In genomic region chr17:47327559-47327958, GRCm38 (mm10) we compare ENCODE assay signal across 17 mouse cellular contexts. TPM values are rescaled to one million over a fixed set of nuclear protein-coding genes. Genes with fewer than 3 reads are reported as not detected.
DNase-seq lines count a peak whose midpoint lies in the region; TF ChIP-seq lines count a peak whose summit lies in the region.
"Had no signal": no experiment of that assay in that cellular context is flagged by ENCODE, and none has a peak within 500 bp of the region (broad histone marks: within the 10 kb centered on the region; RNA-seq: fewer than 3 reads in every experiment).

No protein-coding gene starts in this region.

- TF ChIP-seq CTCF in MEL (IDR thresholded peaks at IDR 0.05 in 2 of 3, conservative IDR thresholded peaks at IDR 0.05 in 1 of 3; ENCODE audit: control insufficient read depth in 1 of 3, insufficient read depth in 1 of 3, low read depth in 2 of 3, low read length in 3 of 3, poor library complexity in 1 of 3, severe bottlenecking in 1 of 3): no peak

- H3K79me2 ChIP-seq in MEL (ENCODE audit: control insufficient read depth, insufficient read depth, low read length, poor library complexity): no peaks in the 10 kb centered on the region

- TF ChIP-seq POLR2A in MEL (IDR thresholded peaks at IDR 0.05; ENCODE audit: control insufficient read depth in 1 of 2, insufficient read depth in 1 of 2, low read depth in 1 of 2, low read length in 2 of 2, poor library complexity in 1 of 2): no peak

- DNase-seq in heart, adult 11 months: peak; percentile 33
- DNase-seq in heart, embryonic 10.5 days (ENCODE audit: low spot score): no peak
- no peak for DNase-seq in MEL (ENCODE audit: low read depth, low spot score)
- no peak for DNase-seq in spleen, postnatal 14 days (ENCODE audit: low spot score in 2 of 2)
- DNase-seq in left cerebral cortex, adult 9 months (ENCODE audit: low spot score in 2 of 2): no peak
- DNase-seq: adrenal gland, adult 8-10 months; adrenal gland, postnatal 14 days; adrenal gland, postnatal 36 days; B cell, adult 2 months; cerebellum, adult 11-12 months; cerebellum, adult 2 months; cerebellum, adult 9-10 months; cerebellum, postnatal 10 days; cerebellum, postnatal 25 days had no signal

- no peaks in the 10 kb centered on the region for H3K9me3 ChIP-seq in heart, embryonic 10.5 days
- no peaks in the 10 kb centered on the region for H3K9me3 ChIP-seq in MEL (replicated peaks; ENCODE audit: insufficient read depth, low read length)
- H3K9me3 ChIP-seq: embryonic facial prominence, embryonic 10.5 days; embryonic facial prominence, embryonic 12.5 days; G1E had no signal

- H3K9ac ChIP-seq in MEL (ENCODE audit: control insufficient read depth, low read depth, low read length, poor library complexity, severe bottlenecking): no peak overlapping the region
- H3K9ac ChIP-seq: embryonic facial prominence, embryonic 12.5 days had no signal

- no peak overlapping the region for H3K27ac ChIP-seq in heart, embryonic 10.5 days
- H3K27ac ChIP-seq in MEL (ENCODE audit: control insufficient read depth, low read depth, low read length): no peak overlapping the region
- H3K27ac ChIP-seq: embryonic facial prominence, embryonic 10.5 days; embryonic facial prominence, embryonic 12.5 days had no signal

- WGBS in heart, embryonic 10.5 days: 82% methylated on average over 12 of the region's 12 CpGs

- no peak for TF ChIP-seq RAD21 in MEL (IDR thresholded peaks at IDR 0.05; ENCODE audit: low read depth, low read length)

- no peaks in the 10 kb centered on the region for H3K27me3 ChIP-seq in heart, embryonic 10.5 days (ENCODE audit: insufficient read depth, poor library complexity, severe bottlenecking)
- H3K27me3 ChIP-seq in MEL (ENCODE audit: control insufficient read depth in 1 of 2, insufficient read depth in 2 of 2, low read length in 2 of 2): no peaks in the 10 kb centered on the region
- H3K27me3 ChIP-seq: embryonic facial prominence, embryonic 12.5 days had no signal

- H3K4me1 ChIP-seq in heart, embryonic 10.5 days: peaks cover 2% of the 10 kb centered on the region; the same call in 1 of the 2 replicates
- H3K4me1 ChIP-seq in MEL (ENCODE audit: control insufficient read depth in 1 of 2, insufficient read depth in 2 of 2, low read length in 2 of 2): peaks cover 6 to 10% of the 10 kb centered on the region in 2 experiments

- no peak for TF ChIP-seq EP300 in MEL (IDR thresholded peaks at IDR 0.05; ENCODE audit: low read depth in 1 of 2, low read length in 2 of 2)

- H3K4me3 ChIP-seq in heart, embryonic 10.5 days: no peak overlapping the region
- no peak overlapping the region for H3K4me3 ChIP-seq in MEL (ENCODE audit: control insufficient read depth in 1 of 2, insufficient read depth in 1 of 2, low read depth in 2 of 2, low read length in 2 of 2)
- H3K4me3 ChIP-seq: embryonic facial prominence, embryonic 10.5 days; embryonic facial prominence, embryonic 12.5 days had no signal

- peaks cover 72% of the 10 kb centered on the region for H3K36me3 ChIP-seq in heart, embryonic 10.5 days
- H3K36me3 ChIP-seq in MEL (ENCODE audit: control insufficient read depth in 1 of 2, insufficient read depth in 2 of 2, low read length in 2 of 2): peaks cover 0 to 6% of the 10 kb centered on the region in 2 experiments; a peak in 2 of 4 replicates
- H3K36me3 ChIP-seq: G1E had no signal

TF ChIP-seq in MEL, 35 proteins besides CTCF, POLR2A, EP300 and RAD21:
- peak; percentile 97 for TF ChIP-seq MAFK (IDR thresholded peaks at IDR 0.05; ENCODE audit: borderline replicate concordance, low read depth, low read length)
- no peak for TF ChIP-seq KAT2A (conservative IDR thresholded peaks at IDR 0.05; ENCODE audit: low read depth, low read length)

RNA-seq across cellular contexts. Expression of gene Mrps10, which starts 41.1 kb away (rescaled TPM):
- polyA plus RNA-seq in heart, embryonic 10.5 days (2016; fragmentation: Nextera tagmentation; extraction: Ambion mirVana): 86.8 and 99.0 TPM in 2 replicates
- 75.2 and 78.9 TPM in 2 replicates for total RNA-seq in MEL (2012; rRNA removed)
- 100 to 1,000 TPM; 107 to 442 TPM for polyA plus RNA-seq in MEL (2012; ENCODE audit: insufficient read depth in 1 of 2, insufficient read length in 2 of 2, low read depth in 1 of 2, low replicate concordance in 2 of 2, missing spikeins in 1 of 2)

RNA-seq across cellular contexts. Expression of gene Guca1b, which starts 57.6 kb away (rescaled TPM):
- polyA plus RNA-seq in heart, embryonic 10.5 days (2016; fragmentation: Nextera tagmentation; extraction: Ambion mirVana): 3.2 and 4.7 TPM in 2 replicates
- 0.85 and 1.3 TPM in 2 replicates for total RNA-seq in MEL (2012; rRNA removed)
- 1 to 10 TPM in 1 of 2 experiments, not detected in 1; 3.1 TPM for polyA plus RNA-seq in MEL (2012; ENCODE audit: insufficient read depth in 1 of 2, insufficient read length in 2 of 2, low read depth in 1 of 2, low replicate concordance in 2 of 2, missing spikeins in 1 of 2)
- total RNA-seq: G1E had no signal
- polyA plus RNA-seq: G1E had no signal
